Mouse (Mus musculus) MEL (cell line): ENCODE measurements around the gene Tmem267. TPM values are rescaled to one million over a fixed set of nuclear protein-coding genes. Genes with fewer than 3 reads are reported as not detected.

Source experiments
- DNase-seq: peaks from one replicate; pipeline ENCODE4 v3.0.0; 2011; ENCODE audit warnings: low read depth, low spot score
- H3K27ac ChIP-seq: 2 replicates; pipeline ENCODE4 v1.5.1; 2012; ENCODE audit warnings: low read depth, mild to moderate bottlenecking, control low read depth, low read length, moderate library complexity; ENCODE audit not compliant: control insufficient read depth
- H3K27me3 ChIP-seq, 2 experiments: fragments of 150-350 bp in 1 of 2; sonication (generic) in 1 of 2; 2 replicates each; pipeline ENCODE4 v1.6.1; 2012; ENCODE audit warnings: low read length in 2 of 2, mild to moderate bottlenecking in 2 of 2, improper control_type of control experiment in 1 of 2, moderate library complexity in 1 of 2; ENCODE audit not compliant: insufficient read depth in 2 of 2, control insufficient read depth in 1 of 2
- H3K36me3 ChIP-seq, 2 experiments: 2 replicates each; pipeline ENCODE4 v1.6.1; 2012 to 2014; ENCODE audit warnings: low read length in 2 of 2, improper control_type of control experiment in 1 of 2, inconsistent platforms in 1 of 2, mild to moderate bottlenecking in 1 of 2; ENCODE audit not compliant: insufficient read depth in 2 of 2, control insufficient read depth in 1 of 2
- H3K4me1 ChIP-seq, 2 experiments: fragments of 150-350 bp in 1 of 2; sonication (generic) in 1 of 2; 2 replicates each; pipeline ENCODE4 v1.6.1; 2012; ENCODE audit warnings: low read length in 2 of 2, improper control_type of control experiment in 1 of 2, mild to moderate bottlenecking in 1 of 2; ENCODE audit not compliant: insufficient read depth in 2 of 2, control insufficient read depth in 1 of 2
- H3K4me3 ChIP-seq, 2 experiments: fragments of 150-350 bp in 1 of 2; sonication (generic) in 1 of 2; 2 replicates each; pipeline ENCODE4 v1.5.1; 2012; ENCODE audit warnings: low read depth in 2 of 2, low read length in 2 of 2, mild to moderate bottlenecking in 2 of 2, moderate library complexity in 2 of 2, control low read depth in 1 of 2, improper control_type of control experiment in 1 of 2; ENCODE audit not compliant: control insufficient read depth in 1 of 2, insufficient read depth in 1 of 2
- H3K79me2 ChIP-seq: 2 replicates; pipeline ENCODE4 v1.6.1; 2012; ENCODE audit warnings: mild to moderate bottlenecking, low read length, moderate library complexity; ENCODE audit not compliant: control insufficient read depth, poor library complexity, insufficient read depth
- H3K9ac ChIP-seq: 2 replicates; pipeline ENCODE4 v1.6.1; 2012; ENCODE audit warnings: low read depth, mild to moderate bottlenecking, control low read depth, low read length, moderate library complexity; ENCODE audit not compliant: control insufficient read depth, poor library complexity, severe bottlenecking
- H3K9me3 ChIP-seq: fragments of 150-350 bp; sonication (generic); replicated peaks from 2 replicates; pipeline ENCODE4 v1.6.1; 2012; ENCODE audit warnings: mild to moderate bottlenecking, low read length, improper control_type of control experiment, moderate library complexity; ENCODE audit not compliant: insufficient read depth
- CTCF ChIP-seq, 3 experiments: IDR thresholded peaks in 2 of 3; conservative IDR thresholded peaks in 1 of 3; 2 replicates each; pipeline ENCODE4 v1.5.1; 2011 to 2012; ENCODE audit warnings: low read length in 3 of 3, low read depth in 2 of 3, mild to moderate bottlenecking in 2 of 3, improper control_type of control experiment in 1 of 3, inconsistent platforms in 1 of 3, mixed read lengths in 1 of 3, moderate library complexity in 1 of 3; ENCODE audit not compliant: control insufficient read depth in 1 of 3, insufficient read depth in 1 of 3, poor library complexity in 1 of 3, severe bottlenecking in 1 of 3
- EP300 ChIP-seq, 2 experiments: IDR thresholded peaks; 2 replicates each; pipeline ENCODE4 v1.6.1; 2011; ENCODE audit warnings: improper control_type of control experiment in 2 of 2, low read length in 2 of 2, low read depth in 1 of 2, mild to moderate bottlenecking in 1 of 2
- MAFK ChIP-seq: IDR thresholded peaks from 2 replicates; pipeline ENCODE4 v1.6.1; 2011; ENCODE audit warnings: low read depth, mild to moderate bottlenecking, low read length, improper control_type of control experiment, borderline replicate concordance
- MAX ChIP-seq: IDR thresholded peaks from 2 replicates; pipeline ENCODE4 v1.6.1; 2011; ENCODE audit warnings: low read length, improper control_type of control experiment
- MXI1 ChIP-seq: IDR thresholded peaks from 2 replicates; pipeline ENCODE4 v1.6.1; 2011; ENCODE audit warnings: mild to moderate bottlenecking, low read depth, low read length, improper control_type of control experiment
- MYB ChIP-seq: IDR thresholded peaks from 2 replicates; pipeline ENCODE4 v1.6.1; 2011; ENCODE audit warnings: mild to moderate bottlenecking, low read depth, low read length, improper control_type of control experiment
- NRF1 ChIP-seq: IDR thresholded peaks from 2 replicates; pipeline ENCODE4 v1.6.1; 2014; ENCODE audit warnings: low read depth, mild to moderate bottlenecking, inconsistent platforms, low read length, improper control_type of control experiment, moderate library complexity; ENCODE audit not compliant: poor library complexity, insufficient read depth, severe bottlenecking
- RCOR1 ChIP-seq: IDR thresholded peaks from 2 replicates; pipeline ENCODE4 v1.6.1; 2012; ENCODE audit warnings: low read depth, mild to moderate bottlenecking, inconsistent platforms, low read length, improper control_type of control experiment
- TBP ChIP-seq: IDR thresholded peaks from 2 replicates; pipeline ENCODE4 v1.8.0; 2011; ENCODE audit warnings: low read depth, low read length, improper control_type of control experiment
- USF2 ChIP-seq, 2 experiments: IDR thresholded peaks; 2 replicates each; pipeline ENCODE4 v1.6.1; 2011 to 2012; ENCODE audit warnings: improper control_type of control experiment in 2 of 2, low read length in 2 of 2, borderline replicate concordance in 1 of 2, inconsistent platforms in 1 of 2, low read depth in 1 of 2, mild to moderate bottlenecking in 1 of 2; ENCODE audit not compliant: insufficient read depth in 1 of 2
- polyA plus RNA-seq, 2 experiments: library from polyadenylated mRNA; stranded (reverse) in 1 of 2; unstranded in 1 of 2; fragments of >175 nt in 1 of 2; fragments of >200 nt in 1 of 2; gene quantifications; 2 replicates each; pipeline versions ENCODE4 v1.2.1 to v1.2.4; 2012; ENCODE audit warnings: low replicate concordance in 2 of 2, low read depth in 1 of 2; ENCODE audit not compliant: insufficient read length in 2 of 2, insufficient read depth in 1 of 2, missing spikeins in 1 of 2
- total RNA-seq: library from RNA; depleted of rRNA; stranded (reverse); fragments of 300-350 nt; gene quantifications from 2 replicates; pipeline ENCODE4 v1.2.3, GENCODE M21; 2012; rRNA removed

The Tmem267 gene
- total and polyA plus RNA-seq, 3 experiments, result 3.9 to 8.3 TPM; not detected in 1

DNA sequence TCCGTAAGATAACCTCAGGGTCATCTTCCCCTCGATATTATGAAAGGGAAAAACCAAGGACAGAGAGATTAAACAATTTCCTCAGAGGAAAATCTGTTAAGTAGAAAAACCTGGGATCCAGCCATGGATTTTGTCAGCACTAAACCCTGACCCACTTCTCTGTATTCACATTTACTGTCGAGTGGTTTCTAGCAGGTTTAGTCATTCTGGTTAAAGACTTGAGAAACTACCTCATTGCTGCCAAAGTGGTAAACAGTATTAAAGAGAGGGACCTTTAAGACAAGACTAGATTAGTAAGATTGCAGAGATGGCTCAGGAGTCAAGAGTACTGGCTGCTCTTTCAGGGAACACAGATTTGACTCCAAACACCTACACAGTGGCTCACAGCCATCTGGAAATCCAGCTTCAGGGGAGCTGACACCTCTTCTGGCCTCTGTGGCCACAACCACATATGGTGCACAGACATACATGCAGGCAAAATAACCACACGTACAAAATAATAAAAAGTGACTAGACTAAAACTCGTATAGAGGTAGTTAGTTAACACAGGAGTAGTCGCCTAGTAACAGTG lies 169.1 kb downstream of the Tmem267 start:
- no peak for DNase-seq
- no peaks in the 10 kb centered on the region for H3K9me3 ChIP-seq
- no peaks in the 10 kb centered on the region for H3K4me1 ChIP-seq
- H3K27me3 ChIP-seq, result no peaks in the 10 kb centered on the region
- H3K79me2 ChIP-seq, result no peaks in the 10 kb centered on the region
- H3K36me3 ChIP-seq, result no peaks in the 10 kb centered on the region
- TF ChIP-seq MXI1 (no peak), USF2 (IDR thresholded peaks at IDR 0.05; ENCODE audit: borderline replicate concordance in 1 of 2, insufficient read depth in 1 of 2, low read depth in 1 of 2, low read length in 2 of 2) (no peak), CTCF (IDR thresholded peaks at IDR 0.05 in 2 of 3, conservative IDR thresholded peaks at IDR 0.05 in 1 of 3; ENCODE audit: control insufficient read depth in 1 of 3, insufficient read depth in 1 of 3, low read depth in 2 of 3, low read length in 3 of 3, poor library complexity in 1 of 3, severe bottlenecking in 1 of 3) (no peak), TBP (no peak), EP300 (IDR thresholded peaks at IDR 0.05; ENCODE audit: low read depth in 1 of 2, low read length in 2 of 2) (no peak), MAFK (no peak), MYB (no peak), NRF1 (no peak), MAX (no peak), RCOR1 (no peak)
- no peak overlapping the region for H3K9ac ChIP-seq
- no peak overlapping the region for H3K4me3 ChIP-seq
- H3K27ac ChIP-seq, result no peak overlapping the region

Other genes with a start within 250 kb of the Tmem267 start
- gene Paip1, start 59.4 kb upstream of the Tmem267 start, total RNA-seq, result 18.1 and 23.2 TPM in 2 replicates
- gene Paip1, start 59.4 kb upstream of the Tmem267 start, polyA plus RNA-seq, result 10 to 100 TPM; 37.1 to 90.1 TPM
- 11.1 and 12.0 TPM in 2 replicates for gene 4833420G17Rik, start 25.3 kb upstream of the Tmem267 start, total RNA-seq
- 10 to 100 TPM in 1 of 2 experiments, not detected in 1; 16.7 TPM for gene 4833420G17Rik, start 25.3 kb upstream of the Tmem267 start, polyA plus RNA-seq
- 0.23 TPM in 2 replicates for gene 3110070M22Rik, start 344 bp downstream of the Tmem267 start, total RNA-seq
- gene 3110070M22Rik, start 344 bp downstream of the Tmem267 start, polyA plus RNA-seq, result under 1 TPM in 1 of 2 experiments, not detected in 1; 0.24 TPM
- gene Ccl28, start 135.8 kb downstream of the Tmem267 start, total RNA-seq, result not detected in 2 replicates
- not detected for gene Ccl28, start 135.8 kb downstream of the Tmem267 start, polyA plus RNA-seq
- gene Hmgcs1, start 202.3 kb downstream of the Tmem267 start, total RNA-seq, result 13.6 and 16.4 TPM in 2 replicates
- 10 to 100 TPM in 1 of 2 experiments, not detected in 1; 19.3 TPM for gene Hmgcs1, start 202.3 kb downstream of the Tmem267 start, polyA plus RNA-seq